Mouse (Mus musculus) urinary bladder, postnatal 25 days (tissue): ENCODE measurements around the gene Tcp11l1.
A peak's percentile ranks its signal among the peaks of the same experiment; 100 is the strongest.

ENCODE experiments used
- DNase-seq: peaks from one replicate; pipeline ENCODE4 v3.0.0; 2022; ENCODE audit warnings: low spot score

The Tcp11l1 gene

DNA sequence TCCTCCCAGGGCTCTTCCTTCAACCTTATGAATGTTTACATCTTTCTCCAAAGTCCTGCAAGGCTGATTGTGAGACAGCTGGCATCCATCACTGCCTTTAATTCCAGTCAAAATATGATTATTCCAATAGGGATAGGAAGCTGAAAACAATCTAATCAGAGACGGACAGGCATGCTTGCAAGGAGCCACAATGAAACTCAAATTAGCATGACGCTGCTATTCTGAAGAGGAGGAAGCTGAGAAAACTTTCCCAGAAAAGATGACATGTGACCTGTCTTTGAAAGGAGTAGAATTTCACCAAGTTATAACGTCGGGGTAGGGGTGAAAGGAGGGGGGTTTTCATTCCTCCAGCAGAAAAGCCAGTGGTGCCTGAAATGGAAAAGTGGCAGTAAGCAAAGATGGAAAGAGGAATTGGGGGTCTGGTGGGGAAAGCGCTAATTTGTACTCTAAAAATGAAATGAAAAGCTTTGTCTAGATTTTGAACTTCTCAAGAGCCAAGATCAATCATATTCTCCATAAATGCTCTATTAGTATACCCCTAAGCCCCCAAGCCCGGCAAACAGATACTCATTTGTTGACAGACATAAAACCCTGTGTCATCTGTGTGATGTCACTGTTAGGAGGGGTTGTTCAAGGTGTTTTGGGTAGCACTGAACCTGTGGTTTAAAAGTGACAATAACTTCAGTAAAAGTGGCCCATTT, 1.1 kb downstream of the Tcp11l1 start:
- DNase-seq: no peak

DNA sequence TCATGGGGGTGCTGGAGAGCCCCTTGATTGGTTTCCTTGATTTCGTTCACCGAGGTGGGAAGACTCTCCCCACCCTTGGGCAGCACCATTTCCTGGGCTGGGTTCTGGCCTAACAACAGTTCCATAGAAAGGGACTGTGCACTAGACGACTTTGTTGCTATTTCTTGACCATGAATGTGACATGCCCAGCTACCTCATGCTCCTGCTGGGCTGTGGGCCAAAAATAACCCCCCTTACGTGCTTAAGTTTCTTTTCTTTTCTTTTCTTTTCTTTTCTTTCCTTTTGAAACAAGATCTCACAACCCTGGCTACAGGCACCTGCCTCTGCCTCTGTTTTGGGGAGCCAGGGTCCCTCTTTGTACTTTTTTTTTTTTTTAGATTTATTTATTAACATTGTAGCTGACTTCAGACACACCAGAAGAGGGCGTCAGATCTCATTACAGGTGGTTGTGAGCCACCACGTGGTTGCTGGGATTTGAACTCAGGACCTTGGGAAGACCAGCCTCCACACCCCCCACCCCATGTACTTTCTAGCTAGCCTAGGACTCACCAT, 2.1 kb downstream of the Tcp11l1 start:
- DNase-seq: no peak

DNA sequence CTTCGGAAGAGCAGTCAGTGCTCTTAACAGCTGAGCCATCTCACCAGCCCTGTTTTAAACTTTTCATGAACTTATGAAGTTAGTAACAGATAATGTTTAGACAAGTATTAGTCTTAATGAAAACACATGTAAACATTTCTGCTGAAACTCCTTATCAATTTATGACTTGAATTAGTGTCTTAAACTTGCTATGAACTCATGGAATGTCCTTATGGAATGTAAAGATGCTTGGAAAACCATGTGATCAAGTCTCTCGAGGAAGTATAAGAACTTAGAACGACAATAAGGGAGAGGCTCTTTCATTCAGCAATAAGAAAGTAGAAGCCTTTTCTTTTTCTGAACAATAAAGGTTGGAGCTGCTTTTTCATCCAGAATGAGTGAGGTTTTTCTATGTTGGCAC, 7.6 kb downstream of the Tcp11l1 start:
- DNase-seq: no peak

DNA sequence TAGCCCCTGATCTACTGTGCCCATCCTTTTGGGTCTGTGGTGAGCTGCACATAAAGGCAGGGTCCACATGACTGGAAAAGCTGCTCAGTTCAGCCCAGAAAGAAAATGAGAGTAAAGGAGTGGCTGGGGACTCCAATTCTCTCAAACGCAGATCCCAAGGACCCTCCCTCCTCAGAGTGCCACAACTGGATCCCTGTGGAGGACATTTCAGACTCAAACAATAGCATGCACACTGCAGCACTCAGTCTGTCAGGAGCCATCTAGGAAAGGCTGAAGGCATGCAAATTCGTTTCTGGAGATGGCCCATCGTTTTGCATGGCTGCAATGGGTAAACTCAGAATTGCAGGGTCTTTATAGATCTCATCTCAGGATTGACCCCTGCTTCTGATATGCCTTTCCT, 8.8 kb downstream of the Tcp11l1 start:
- no peak for DNase-seq

DNA sequence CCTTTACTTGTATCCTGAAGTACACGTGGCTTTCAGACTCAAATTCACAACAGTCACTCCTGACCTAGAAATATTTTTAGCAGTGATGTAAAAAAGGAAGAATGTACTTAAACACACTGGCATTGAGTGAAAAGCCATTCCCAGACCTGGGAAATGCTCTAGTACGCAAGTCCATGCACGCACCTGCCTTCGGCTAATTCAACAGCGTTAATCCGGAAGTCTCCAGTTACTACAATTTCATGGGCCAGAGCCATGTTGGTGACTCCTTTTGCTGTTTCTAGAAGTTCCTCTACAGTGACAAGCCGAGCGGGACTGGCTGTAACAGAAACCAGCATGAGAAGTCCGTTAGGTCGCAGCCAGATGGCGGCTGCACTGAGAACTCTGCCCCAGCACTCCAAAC, 12.3 kb downstream of the Tcp11l1 start:
- DNase-seq: no peak

DNA sequence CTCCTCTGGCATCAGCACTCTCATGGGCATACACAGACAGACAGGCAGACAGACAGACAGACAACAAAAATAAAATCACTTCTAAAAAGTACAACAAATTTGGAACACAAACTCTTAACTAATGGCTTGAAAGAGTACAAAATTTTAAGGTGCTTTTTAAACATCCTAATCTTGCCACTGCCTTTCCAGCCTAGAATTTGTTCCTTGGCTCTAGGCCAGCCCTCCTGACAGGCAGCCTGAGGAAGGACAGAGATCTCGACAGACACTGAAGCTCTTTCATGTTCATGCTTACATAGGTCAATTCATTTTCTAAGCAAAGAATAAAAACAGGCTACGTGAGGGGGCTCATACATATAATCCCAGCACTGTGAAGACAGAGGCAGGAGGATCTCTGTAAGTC, 19.4 kb downstream of the Tcp11l1 start:
- no peak for DNase-seq

DNA sequence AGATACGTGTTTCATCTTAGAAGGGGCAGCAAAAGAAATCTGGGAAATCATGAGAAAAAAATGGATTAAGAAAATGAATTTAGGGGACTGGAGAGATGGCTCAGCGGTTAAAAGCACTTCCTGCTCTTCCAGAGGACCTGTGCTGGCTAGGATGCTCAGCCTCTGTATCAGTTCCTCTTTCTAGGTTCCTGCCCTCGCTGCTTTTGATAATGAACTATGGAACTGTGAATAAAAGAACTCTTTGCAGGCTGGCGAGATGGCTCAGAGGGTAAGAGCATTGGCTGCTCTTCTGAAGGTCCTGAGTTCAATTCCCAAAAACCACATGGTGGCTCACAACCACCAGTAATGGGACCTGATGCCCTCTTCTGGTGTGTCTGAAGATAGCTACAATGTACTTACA, 21.2 kb downstream of the Tcp11l1 start:
- no peak for DNase-seq

DNA sequence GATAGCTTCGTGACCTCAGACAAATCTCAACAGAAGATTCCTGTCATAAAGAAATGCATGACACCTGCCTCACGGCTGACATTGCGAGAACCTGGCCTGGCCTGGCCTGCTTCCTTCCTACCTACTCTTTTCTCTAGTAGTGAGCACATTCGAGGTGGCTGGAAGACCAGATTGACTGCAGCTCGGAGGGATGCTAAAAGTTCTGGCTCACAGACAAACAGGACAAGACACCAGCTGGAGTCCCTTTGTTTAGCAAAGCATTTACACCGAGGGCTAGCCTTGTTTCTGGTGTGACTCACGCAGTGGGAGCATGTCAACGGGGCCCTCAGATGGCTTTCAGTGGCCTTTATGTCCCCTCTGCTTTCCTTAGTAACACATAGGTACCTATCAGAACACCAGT, 23.2 kb downstream of the Tcp11l1 start:
- DNase-seq: no peak

DNA sequence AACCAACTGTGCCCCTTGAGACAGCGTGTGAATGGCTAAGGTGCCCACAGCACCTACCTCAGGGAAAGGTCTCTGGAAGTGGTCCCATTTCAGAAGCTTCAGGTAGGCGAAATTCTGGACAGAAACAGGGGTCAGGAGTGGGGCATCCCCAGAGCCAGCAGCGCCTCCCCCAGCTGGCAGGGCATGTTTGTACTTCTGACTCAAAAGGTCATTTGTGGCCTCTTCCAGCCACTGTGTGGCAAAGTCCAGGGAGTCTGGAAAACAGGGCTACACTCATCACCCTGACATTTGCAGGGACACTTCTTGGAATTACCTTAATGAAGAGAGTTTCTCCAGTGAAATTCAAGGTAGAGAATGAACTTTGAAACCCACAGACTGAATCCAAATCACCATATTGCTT, 23.6 kb downstream of the Tcp11l1 start:
- no peak for DNase-seq

DNA sequence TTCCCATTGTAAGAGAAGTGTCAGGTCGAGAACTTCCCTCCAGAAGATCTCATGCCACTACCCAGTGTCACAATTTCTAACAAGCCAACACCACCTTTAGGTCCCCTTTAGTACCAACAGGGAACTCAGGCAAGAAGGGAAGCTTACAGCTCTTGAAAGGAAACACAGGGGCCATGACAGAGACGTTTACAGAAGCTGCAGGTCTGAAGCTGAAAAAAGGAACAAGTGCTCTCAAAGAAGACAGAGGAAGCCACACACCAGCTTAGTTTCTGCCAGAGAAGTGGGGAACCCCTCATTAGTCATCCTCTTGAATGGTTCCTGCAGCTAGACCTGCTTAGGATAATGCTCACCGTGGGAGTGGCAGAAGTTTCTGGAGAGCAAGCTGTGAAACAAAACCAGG, 24.7 kb downstream of the Tcp11l1 start:
- DNase-seq: no peak

DNA sequence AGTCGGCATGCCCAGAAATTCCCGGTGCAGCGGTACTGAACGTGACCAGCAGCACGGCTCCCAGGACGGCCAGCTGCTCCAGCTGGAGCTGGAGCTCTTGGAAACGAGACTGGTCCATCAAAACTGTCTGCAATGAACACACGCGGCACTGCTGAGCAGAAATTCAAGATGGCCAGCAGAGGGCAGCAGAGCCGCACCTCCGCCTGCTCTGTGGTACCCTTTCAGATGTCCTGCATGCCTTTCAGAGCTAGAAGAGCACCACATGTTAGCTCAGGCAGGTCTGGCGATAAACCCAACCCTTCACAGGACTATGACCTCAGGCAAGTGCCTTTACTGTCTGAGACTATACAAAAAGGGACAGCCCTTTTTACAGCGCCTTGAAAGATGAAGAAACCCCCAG, 26.6 kb downstream of the Tcp11l1 start:
- peak; percentile 79 for DNase-seq

DNA sequence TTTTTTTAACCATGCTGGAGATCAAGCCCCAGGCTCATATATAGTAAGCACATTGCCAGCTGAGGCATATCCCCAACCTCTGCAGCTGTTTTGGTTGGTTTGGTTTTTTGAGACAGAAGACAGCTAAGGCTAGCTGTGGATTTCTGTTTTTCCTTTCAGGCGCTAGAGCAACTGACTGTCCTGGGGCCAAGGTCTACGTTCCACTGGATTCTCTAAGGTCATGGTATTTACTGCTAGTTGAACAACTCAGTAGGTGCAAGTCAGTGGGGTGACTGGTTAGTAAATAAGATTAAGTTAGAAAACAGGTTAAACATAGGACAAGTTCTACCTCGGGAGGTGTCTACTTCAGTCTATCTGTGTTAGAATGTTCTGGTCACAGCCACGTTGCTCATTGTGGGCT, 27.2 kb downstream of the Tcp11l1 start:
- DNase-seq: no peak

DNA sequence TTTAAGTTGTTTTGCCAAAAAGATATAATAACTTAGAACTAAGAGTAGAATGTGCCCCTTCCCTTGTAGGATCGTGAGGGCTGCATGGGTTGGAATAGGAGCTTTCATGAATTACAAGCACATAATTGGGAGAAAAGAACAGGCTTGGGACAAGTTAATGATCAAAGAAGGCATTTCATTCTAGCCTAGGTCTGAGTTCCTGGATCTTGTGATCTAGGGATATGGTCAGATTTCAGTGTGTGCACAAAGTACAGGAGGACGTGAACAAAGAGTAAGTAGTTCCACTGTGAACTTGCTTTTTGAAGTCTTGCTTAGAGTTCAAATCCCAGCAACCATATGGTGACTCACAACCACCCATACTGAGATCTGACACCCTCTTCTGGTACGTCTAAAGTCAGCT, 34.6 kb downstream of the Tcp11l1 start:
- DNase-seq: no peak

DNA sequence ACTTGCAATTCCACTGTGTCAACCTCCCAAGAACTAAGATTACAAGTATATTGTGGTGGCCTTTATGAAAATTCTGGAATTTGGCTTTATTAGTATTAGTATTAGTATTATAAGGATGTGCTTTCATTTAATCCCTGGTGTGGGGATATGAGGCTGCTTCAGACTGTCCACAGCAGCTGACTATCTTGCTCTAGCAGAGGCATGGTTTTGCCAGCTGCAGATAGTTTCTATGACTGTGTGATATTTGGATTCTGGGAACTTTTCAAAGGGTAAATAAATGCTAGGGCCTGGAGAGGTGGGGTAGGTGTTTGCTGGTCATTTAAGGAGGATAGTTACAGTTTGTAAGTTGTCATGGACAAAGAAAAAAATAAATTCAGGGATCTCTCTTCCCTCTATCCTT, 40.2 kb downstream of the Tcp11l1 start:
- DNase-seq: no peak

DNA sequence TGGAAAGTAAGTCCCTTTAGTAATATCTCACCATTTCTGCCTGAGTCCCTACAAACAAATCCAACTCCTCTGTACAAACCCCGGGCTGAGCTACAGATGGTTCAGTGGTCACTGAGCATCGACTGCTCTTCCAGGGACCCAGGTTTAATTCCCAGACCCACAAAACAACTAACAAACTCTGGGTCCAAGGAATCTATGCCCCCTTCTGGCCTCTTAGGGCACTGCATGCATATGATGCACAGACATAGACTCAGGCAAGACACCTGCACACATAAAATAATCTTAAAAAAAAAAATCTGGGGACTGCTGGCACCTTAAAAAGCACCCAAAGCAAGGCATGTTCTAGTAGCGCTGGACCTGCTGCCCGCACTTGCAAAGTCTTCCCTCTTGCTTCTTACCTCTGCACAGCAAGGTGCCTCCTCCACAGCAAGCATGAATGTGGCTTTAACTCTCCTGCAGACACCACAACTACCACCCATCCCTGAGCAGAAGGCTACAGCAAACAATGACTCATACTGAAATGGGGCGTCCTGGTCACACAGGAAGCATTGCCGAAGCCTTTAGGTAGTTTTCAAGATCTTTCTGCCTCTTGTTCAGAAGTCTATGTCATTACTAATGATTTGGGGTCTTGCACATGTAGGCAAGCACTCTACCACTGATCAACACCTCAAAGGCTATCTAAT, 42.7 kb downstream of the Tcp11l1 start:
- DNase-seq: no peak

DNA sequence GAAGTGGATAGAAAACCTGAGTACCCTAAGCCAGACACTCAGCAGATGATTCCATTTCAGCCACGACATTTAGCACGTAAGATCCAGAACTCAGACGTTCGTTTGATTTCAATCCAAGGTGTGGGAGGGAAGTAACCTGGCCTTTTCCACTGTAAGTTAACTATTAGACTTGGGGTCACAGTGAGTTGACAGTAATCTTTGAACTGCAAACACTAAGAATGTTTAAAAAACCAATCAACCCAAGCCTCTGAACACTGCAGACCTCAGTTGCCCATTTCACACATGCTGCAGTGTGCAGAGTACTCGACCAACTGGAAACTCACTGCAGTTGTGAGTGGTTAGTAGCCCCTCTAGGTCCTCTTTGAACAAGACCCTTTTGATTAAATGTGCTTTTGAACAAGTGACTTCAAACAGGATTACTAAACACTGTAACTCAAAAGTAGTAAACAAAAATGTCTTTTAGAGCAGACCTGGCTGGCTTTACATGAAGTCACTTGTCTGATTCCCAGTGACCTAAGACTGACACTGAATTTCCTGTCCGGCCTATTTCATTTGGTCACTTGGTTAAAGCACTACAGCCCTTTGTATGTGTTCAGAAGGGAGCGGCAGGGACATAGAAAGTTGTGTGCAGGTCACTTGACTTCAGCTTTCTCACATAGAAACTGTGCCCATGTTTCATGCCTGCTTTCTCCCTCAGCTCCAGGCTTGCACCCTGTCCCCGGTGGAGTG, 48.4 kb downstream of the Tcp11l1 start:
- no peak for DNase-seq

DNA sequence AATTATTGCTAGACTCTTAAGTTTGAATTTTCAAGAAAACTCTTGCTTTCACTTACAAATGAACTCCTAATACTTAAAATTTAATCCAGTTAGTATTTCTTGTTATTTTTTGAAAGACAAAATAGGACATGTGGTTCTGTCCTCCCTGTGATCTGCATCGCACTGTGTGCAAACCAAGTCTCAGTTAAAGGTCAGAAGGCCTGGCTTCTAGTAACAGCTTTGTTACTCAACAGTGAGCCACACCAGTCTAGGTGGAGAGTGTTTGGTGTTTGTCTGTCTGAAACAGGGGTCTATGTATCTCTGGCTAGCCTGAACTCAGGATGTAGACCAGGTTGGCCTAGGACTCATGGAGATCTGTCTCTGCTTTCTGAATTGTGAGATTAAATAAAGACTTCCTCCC, 53.3 kb downstream of the Tcp11l1 start:
- no peak for DNase-seq

DNA sequence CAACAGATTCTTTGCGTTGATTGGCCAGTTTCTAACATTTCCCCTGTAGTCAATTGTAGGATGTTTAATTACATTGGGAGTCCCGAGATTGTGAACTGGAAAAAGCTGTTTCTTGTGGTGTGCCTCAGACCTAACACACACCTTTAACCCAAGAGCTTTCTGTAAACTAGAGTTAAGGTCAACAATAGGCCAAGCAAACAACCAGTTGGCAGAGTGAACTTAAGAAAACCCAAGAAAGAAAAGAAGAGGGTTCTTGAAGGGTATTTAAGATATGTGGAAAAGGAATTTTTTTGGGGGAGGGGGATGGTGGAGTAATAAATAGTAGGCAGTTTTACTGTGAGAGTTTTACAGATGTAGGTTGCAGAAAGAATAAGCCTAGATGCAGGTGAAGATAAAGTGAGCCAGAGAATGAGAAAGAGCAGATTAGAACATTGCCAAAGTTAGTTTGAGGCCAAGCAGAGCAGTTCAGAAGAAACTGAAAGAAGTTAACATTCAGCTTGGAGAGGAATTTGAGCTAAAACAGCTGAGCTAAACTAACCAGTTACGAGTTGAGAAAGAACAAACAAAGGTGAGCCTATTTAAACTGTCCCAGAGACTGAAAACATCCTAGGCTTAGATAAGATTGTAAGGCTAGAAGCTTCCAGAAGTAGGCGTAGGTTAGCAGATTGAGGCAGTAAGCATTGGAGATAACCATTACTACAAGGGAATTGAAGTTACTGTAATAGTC, 95.8 kb downstream of the Tcp11l1 start:
- no peak for DNase-seq

DNA sequence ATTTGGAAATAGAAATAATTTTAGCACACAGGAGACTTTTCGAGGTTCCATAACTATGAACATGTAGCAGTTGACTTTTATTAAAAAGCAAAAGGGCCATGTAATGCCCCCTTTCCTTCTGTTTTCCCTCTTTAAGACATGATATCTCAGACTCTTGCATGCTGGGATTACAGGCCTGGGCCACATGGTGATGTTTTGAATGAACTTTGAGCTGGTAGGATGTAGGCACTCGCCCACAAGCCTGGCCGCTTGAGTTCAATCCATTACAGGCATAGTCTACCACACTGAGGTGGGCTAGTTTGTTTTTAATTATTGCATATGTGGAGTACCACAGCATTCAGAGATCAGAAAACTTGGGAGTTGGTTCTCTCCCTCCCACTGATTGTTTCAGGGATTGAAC, 97.2 kb downstream of the Tcp11l1 start:
- DNase-seq: no peak
